Mouse (Mus musculus): ENCODE measurements at regions not wholly inside any gene's neighbourhood (a gene's known extent, or its start where the extent isn't known, plus 50 kb on each side); places are given as distances from the start of the nearest gene placed in this dataset.

GRCm38 (mm10) chr19:14351728-14352340, 246.0 kb downstream of the Tle4 start:
- TF ChIP-seq CTCF (IDR thresholded peaks at IDR 0.05; ENCODE audit: borderline replicate concordance, insufficient read depth, low read depth, low read length): no peak
- TF ChIP-seq POLR2A (IDR thresholded peaks at IDR 0.05; ENCODE audit: borderline replicate concordance, insufficient read depth, low read length): no peak
